Mouse (Mus musculus) left cerebral cortex, adult 8-10 months (tissue): ENCODE data around the gene Bap1. TPM values are rescaled to one million over a fixed set of nuclear protein-coding genes. Genes with fewer than 3 reads are reported as not detected.

Experiments
- DNase-seq, 2 experiments: peaks; one replicate each; pipeline ENCODE4 v3.0.0; 2022; ENCODE audit warnings: low spot score in 2 of 2
- total RNA-seq, 4 experiments: library from RNA; stranded (reverse); gene quantifications; 2 replicates each; pipeline ENCODE4 v1.2.4; 2022

The Bap1 gene
- 100 to 1,000 TPM; 131 to 140 (median 137) TPM for total RNA-seq

- DNase-seq, result peak; percentile 93 to 94
Observed at GRCm38 (mm10) chr14:31251084-31251604, at the start of gene Bap1, which contains the start of gene Phf7. TSS of gene Bap1 (plus strand) at chr14:31251450. TSS of gene Phf7 (minus strand) at chr14:31251317.

- DNase-seq, result no peak
Observed at GRCm38 (mm10) chr14:31204844-31205243, 46.4 kb upstream of the Bap1 start.

- no peak for DNase-seq
Observed at GRCm38 (mm10) chr14:31205244-31205561, 46.0 kb upstream of the Bap1 start.

GRCm38 (mm10) chr14:31205562-31206467 lies 45.4 kb upstream of the Bap1 start:
- no peak for DNase-seq

GRCm38 (mm10) chr14:31206472-31206981 lies 44.7 kb upstream of the Bap1 start:
- peak; percentile 87 to 93 for DNase-seq

GRCm38 (mm10) chr14:31207070-31207830 lies 44.0 kb upstream of the Bap1 start:
- DNase-seq, result no peak

- no peak for DNase-seq
Observed at GRCm38 (mm10) chr14:31208084-31208483, 43.2 kb upstream of the Bap1 start, which contains the start of gene Tnnc1. TSS of gene Tnnc1 (plus strand) at chr14:31208312.

- no peak for DNase-seq
Observed at GRCm38 (mm10) chr14:31209133-31209557, 42.1 kb upstream of the Bap1 start.

- no peak for DNase-seq
Observed at GRCm38 (mm10) chr14:31211854-31212253, 39.4 kb upstream of the Bap1 start.

- DNase-seq, result no peak
Observed at GRCm38 (mm10) chr14:31212499-31212898, 38.8 kb upstream of the Bap1 start.

GRCm38 (mm10) chr14:31213868-31214267 lies 37.4 kb upstream of the Bap1 start:
- DNase-seq, result no peak

DNA sequence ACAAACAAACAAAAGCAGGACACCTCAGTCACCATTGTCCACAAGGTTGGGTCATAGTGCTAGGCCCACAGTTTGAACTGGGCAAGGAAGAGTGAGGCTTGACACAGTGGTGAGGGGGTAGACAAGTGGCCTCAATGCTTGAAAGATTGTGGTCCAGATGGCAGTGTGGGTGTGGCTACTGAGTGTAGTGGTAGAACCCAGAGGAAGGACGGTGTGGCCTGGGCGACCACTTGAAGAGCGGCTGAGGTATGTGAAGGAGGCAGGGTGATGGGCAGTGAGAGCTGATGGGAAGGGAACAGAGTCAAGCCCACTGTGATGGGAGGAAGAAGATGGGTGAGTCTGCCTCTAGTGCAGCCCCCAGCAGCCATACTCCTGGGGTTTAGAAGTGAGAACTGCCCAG lies 36.6 kb upstream of the Bap1 start:
- no peak for DNase-seq

DNA sequence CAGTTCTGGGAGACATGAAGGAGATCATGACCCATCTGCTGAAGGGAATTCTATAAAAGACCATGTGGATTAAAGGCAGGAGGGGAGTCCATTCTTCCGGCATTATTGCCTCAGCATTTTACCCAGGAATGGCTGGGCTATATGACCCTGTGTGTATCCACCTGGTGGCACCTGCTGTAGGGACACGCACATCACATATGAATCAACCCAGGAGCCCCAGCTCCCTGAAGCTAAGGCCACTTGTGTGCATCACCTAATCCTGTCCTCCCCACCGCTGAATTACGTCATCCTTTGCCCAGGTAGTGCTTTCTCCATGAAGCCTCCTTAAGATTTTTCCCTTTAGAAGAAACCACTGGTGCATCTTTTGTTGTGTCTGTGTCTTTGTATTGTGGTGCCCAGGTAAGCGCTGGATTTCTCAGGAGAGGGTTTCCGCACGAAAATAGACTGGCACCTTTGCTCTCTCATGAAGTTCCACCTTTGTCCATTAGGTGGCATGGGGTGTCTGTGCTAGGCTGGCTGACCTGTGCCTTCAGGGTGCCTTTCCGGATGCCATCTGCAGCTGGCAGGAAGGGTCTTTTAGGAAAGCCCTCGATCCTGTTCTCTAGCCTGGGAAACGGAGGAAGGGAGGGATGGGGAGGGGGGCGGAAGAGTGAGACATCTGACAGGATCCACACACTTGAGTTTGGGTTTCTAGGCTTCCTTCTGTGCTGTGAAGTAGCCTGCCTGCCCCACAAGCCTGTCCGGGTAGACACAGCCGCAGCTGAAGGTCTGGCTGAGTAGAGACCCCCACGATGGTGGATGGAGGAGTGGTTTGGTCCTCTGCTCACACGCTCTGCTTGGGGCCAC lies 35.9 kb upstream of the Bap1 start:
- DNase-seq, result peak in 1 of 2 experiments; percentile 30

DNA sequence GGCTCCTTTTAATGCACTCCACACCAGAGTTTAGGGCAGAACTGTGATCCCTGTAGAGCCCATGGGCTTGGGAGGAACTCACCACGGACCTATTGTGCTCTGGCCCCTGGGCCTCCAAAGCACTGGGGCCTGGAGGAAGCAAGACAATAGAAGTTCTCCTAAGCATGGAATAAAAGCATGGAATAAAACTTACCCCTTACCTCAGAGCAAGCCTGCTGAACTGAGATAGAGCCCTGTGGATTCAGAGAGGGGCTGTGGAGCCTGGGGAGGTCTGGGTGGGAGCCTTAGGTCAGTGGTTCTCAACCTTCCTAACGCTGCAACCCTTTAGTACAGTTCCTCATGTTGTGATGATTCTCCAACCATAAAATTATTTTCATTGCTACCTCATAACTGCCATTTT lies 34.4 kb upstream of the Bap1 start, which contains the start of gene Nisch:
TSS of gene Nisch (minus strand) at position 101 of the 400 bp plus-strand sequence.
- DNase-seq, result no peak

GRCm38 (mm10) chr14:31217666-31218065 lies 33.6 kb upstream of the Bap1 start, which contains the start of gene Sema3g:
TSS of gene Sema3g (plus strand) at chr14:31217860.
- DNase-seq, result no peak

DNA sequence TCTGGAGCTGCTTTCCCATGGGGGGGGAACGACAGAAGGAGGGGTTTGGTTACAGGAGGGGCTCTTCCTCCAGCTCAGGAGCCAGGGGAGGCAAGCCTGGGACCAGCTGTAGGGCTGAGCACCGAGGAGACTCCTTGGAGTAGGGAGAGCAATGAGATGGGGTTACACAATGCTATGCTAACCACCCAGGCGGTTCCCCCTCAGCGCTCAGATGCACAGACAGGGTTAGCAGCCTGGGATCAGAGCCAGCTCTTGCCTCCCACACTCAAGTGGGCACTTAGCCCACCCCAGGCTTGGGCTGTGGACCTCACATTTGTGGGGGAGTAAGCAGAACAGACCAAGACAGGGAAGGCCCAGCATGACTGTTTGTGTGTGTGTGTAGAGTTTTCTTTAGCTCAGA lies 24.3 kb upstream of the Bap1 start:
- peak; percentile 14 to 53 for DNase-seq

DNA sequence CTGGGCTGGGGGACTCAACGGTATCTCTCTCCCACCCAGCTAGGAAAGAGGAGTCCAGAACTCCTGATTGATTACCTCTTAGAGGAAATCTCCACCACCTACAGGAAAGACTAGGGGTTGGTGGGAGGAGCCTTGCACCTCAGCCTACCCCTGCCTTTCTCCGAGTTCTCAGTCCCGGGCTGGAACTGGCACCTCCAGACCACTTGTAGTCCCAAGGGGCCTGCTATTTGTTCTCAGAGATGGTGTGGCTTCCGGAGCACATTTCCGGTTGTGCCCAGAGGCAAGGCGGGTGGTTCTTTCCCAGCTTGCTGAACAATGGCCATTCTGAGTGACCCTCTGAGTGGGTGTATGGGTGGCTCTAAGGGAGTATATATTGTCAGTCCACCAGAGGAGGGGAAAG lies 23.0 kb upstream of the Bap1 start:
- no peak for DNase-seq

DNA sequence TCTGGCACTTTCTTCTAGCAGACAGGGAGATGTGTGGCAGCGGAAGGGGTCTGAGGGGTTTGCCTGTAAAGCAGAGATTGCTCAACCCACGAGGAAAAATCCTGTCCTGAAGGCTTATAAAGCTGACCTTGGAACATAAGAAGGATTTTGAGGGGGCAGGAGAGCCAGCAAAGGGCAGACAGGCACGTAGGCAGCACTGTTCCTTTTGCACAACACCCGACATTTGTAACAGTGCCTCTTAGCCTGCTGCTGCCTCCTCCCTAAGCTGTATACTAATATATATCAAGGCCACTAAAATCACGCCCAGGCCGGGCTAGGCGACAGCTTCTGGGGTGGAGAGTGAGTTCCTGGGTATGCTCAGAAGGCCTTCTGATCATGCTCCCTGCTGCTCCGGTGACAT lies 20.8 kb upstream of the Bap1 start:
- DNase-seq, result no peak

DNA sequence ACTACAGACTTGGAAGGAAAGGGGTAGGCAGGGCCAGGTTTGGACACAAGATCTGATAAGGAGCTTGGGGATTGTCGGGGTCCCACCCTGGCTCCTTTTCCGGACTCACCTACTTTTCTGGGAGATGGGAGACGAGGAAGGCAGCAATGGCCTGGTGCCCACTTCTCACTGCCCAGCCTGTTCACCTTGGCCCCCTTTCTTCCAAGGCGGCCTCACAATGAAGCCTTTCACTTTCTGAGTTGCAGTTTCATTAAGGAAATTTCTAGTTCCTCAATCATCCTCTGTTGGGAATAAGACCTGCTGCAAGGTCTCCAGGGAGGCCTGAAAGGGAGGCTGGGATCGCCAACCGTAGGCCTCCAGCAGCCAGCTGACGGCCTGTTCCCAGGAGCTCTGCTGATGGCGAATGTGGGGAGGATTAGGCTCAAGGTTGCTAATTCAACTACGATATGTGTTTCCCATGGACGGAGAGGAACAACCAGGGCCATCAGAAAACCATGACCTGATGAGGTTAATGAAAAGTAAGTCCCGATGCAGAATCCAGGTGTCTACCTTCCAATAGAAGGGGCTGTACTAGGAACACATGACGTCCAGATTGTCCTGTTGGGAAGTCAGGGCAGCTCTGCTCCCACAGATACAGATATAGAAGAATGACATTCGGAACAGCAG lies 18.7 kb upstream of the Bap1 start:
- no peak for DNase-seq
